Mouse (Mus musculus): ENCODE data around the gene Golga5. TPM values are rescaled to one million over a fixed set of nuclear protein-coding genes. Genes with fewer than 3 reads are reported as not detected.
A peak's percentile ranks its signal among the peaks of the same experiment; 100 is the strongest.

The Golga5 gene
- total and polyA plus RNA-seq, 3 experiments, result 29.5 to 35.7 (median 35.5) TPM

DNA sequence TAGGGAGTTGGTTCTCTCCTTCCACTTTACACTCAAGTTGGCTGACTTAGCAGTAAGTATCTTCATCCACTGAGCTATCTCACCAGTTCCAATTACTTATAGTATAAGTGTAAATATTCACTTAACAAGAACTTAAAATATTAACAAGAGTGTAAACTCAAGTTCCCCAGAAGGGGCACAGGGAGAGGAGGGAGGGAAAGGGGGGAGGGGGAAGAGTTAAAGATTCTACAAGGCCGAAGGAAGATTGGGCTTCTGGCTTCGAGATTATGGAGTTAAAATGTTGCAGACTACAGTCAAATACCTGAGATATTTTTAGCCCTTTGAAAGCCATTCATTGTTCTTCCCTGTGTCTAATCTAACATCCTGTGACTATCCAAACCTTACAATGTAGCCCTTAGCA, 44.5 kb upstream of the Golga5 start:
- in situ Hi-C loops (cut with MboI; ENCODE audit: low pct_ligation_motif_present, low pct_unique_long_range_greater_than_20kb, low sequenced_read_pairs) (no loop called here), dilution Hi-C loops (cut with MboI; ENCODE audit: extremely low pct_ligation_motif_present, extremely low pct_unique_long_range_greater_than_20kb, low sequenced_read_pairs) (no loop called here)
- Histone ChIP-seq H3K27me3 (replicated peaks) (no peaks in the 10 kb centered on the region), H3K9me3 (replicated peaks; ENCODE audit: low read length) (peaks cover 4% of the 10 kb centered on the region), H3K79me2 (replicated peaks; ENCODE audit: control insufficient read depth, extremely low read depth, insufficient read depth, poor library complexity, severe bottlenecking) (no peaks in the 10 kb centered on the region), H3K27ac (ENCODE audit: insufficient read depth, low read depth) (no peak overlapping the region), H3K4me3 (replicated peaks in 1 of 3; ENCODE audit: low read depth in 2 of 3, low read length in 2 of 3, poor library complexity in 1 of 3) (no peak overlapping the region), H3K36me3 (replicated peaks in 1 of 2; ENCODE audit: control insufficient read depth in 1 of 2, insufficient read depth in 1 of 2, low read length in 1 of 2) (peaks cover 7 to 40% of the 10 kb centered on the region in 2 experiments), H3K9ac (ENCODE audit: insufficient read depth, low read depth) (no peak overlapping the region), H3K4me2 (ENCODE audit: insufficient read depth, low read depth, poor library complexity, severe bottlenecking) (no peak overlapping the region), H3K4me1 (ENCODE audit: control insufficient read depth in 1 of 2, insufficient read depth in 2 of 2) (peaks cover 4 to 23% of the 10 kb centered on the region in 2 experiments; a peak in 3 of 4 replicates)
- no peak for DNase-seq (ENCODE audit: extremely low read depth)
- TF ChIP-seq SMC3 (IDR thresholded peaks at IDR 0.05; ENCODE audit: low read depth, low read length), result no peak
- no peak for TF ChIP-seq ZC3H11A (IDR thresholded peaks at IDR 0.05; ENCODE audit: low read depth, low read length)
- no peak for TF ChIP-seq MAZ (IDR thresholded peaks at IDR 0.05; ENCODE audit: low read depth, low read length)
- TF ChIP-seq RCOR1 (conservative IDR thresholded peaks at IDR 0.05; ENCODE audit: low read depth, low read length), result no peak
- TF ChIP-seq BHLHE40 (IDR thresholded peaks at IDR 0.05; ENCODE audit: low read depth, low read length), result no peak
- no peak for TF ChIP-seq EP300 (IDR thresholded peaks at IDR 0.05; ENCODE audit: low read length)
- no peak for TF ChIP-seq TCF12 (IDR thresholded peaks at IDR 0.05; ENCODE audit: low read depth, low read length)
- TF ChIP-seq IRF4 (IDR thresholded peaks at IDR 0.05; ENCODE audit: low read depth, low read length), result no peak
- TF ChIP-seq ZMIZ1 (IDR thresholded peaks at IDR 0.05; ENCODE audit: low read depth, low read length), result no peak
- TF ChIP-seq HCFC1 (IDR thresholded peaks at IDR 0.05; ENCODE audit: low read depth, low read length), result no peak
- TF ChIP-seq CHD2 (IDR thresholded peaks at IDR 0.05; ENCODE audit: low read length), result no peak

DNA sequence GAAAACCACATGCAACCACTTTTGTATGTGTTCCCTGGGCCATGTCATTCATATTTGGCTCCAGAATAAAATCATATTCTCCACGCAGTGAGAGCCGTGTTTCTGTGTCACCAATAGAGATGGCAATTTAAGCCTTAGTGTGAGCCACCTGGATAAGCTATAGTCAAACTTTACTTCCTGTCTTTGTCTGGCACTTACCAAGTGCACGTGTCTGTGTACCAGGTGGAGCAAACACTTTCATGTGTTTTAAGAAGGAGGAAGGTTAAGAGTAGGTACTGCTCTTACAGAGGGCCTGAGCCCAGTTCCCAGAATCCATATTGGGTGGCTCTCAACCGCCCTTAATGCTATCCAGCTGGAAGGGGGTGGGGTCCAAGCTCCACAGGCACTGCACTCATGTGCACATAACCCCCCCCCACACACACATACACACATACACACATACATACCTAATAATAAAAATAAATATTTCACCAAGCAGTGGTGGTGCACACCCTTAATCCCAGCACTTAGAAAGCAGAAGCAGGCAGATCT, 43.8 kb upstream of the Golga5 start:
- Histone ChIP-seq H3K4me1 (ENCODE audit: control insufficient read depth in 1 of 2, insufficient read depth in 2 of 2) (peaks cover 8 to 22% of the 10 kb centered on the region in 2 experiments; a peak in 3 of 4 replicates), H3K27ac (ENCODE audit: insufficient read depth, low read depth) (no peak overlapping the region), H3K9me3 (replicated peaks; ENCODE audit: low read length) (peaks cover 8% of the 10 kb centered on the region), H3K4me3 (replicated peaks in 1 of 3; ENCODE audit: low read depth in 2 of 3, low read length in 2 of 3, poor library complexity in 1 of 3) (no peak overlapping the region), H3K79me2 (replicated peaks; ENCODE audit: control insufficient read depth, extremely low read depth, insufficient read depth, poor library complexity, severe bottlenecking) (no peaks in the 10 kb centered on the region), H3K9ac (ENCODE audit: insufficient read depth, low read depth) (no peak overlapping the region), H3K4me2 (ENCODE audit: insufficient read depth, low read depth, poor library complexity, severe bottlenecking) (no peak overlapping the region), H3K27me3 (replicated peaks) (no peaks in the 10 kb centered on the region), H3K36me3 (replicated peaks in 1 of 2; ENCODE audit: control insufficient read depth in 1 of 2, insufficient read depth in 1 of 2, low read length in 1 of 2) (peaks cover 11 to 42% of the 10 kb centered on the region in 2 experiments)
- dilution Hi-C loops (cut with MboI; ENCODE audit: extremely low pct_ligation_motif_present, extremely low pct_unique_long_range_greater_than_20kb, low sequenced_read_pairs), result no loop called here
- no peak for DNase-seq (ENCODE audit: extremely low read depth)
- in situ Hi-C loops (cut with MboI; ENCODE audit: low pct_ligation_motif_present, low pct_unique_long_range_greater_than_20kb, low sequenced_read_pairs), result no loop called here
- TF ChIP-seq ZC3H11A (IDR thresholded peaks at IDR 0.05; ENCODE audit: low read depth, low read length), result no peak
- TF ChIP-seq BHLHE40 (IDR thresholded peaks at IDR 0.05; ENCODE audit: low read depth, low read length), result peak; percentile 66

GRCm38 (mm10) chr12:102426285-102426684, 42.6 kb upstream of the Golga5 start:
- H3K79me2 ChIP-seq (replicated peaks; ENCODE audit: control insufficient read depth, extremely low read depth, insufficient read depth, poor library complexity, severe bottlenecking), result no peaks in the 10 kb centered on the region
- H3K4me1 ChIP-seq (ENCODE audit: control insufficient read depth in 1 of 2, insufficient read depth in 2 of 2), result peaks cover 8 to 25% of the 10 kb centered on the region in 2 experiments; a peak in 3 of 4 replicates
- peaks cover 11 to 35% of the 10 kb centered on the region in 2 experiments for H3K36me3 ChIP-seq (replicated peaks in 1 of 2; ENCODE audit: control insufficient read depth in 1 of 2, insufficient read depth in 1 of 2, low read length in 1 of 2)
- H3K4me2 ChIP-seq (ENCODE audit: insufficient read depth, low read depth, poor library complexity, severe bottlenecking), result no peak overlapping the region
- H3K9me3 ChIP-seq (replicated peaks; ENCODE audit: low read length), result peaks cover 8% of the 10 kb centered on the region
- no peaks in the 10 kb centered on the region for H3K27me3 ChIP-seq (replicated peaks)
- in situ Hi-C loops (cut with MboI; ENCODE audit: low pct_ligation_motif_present, low pct_unique_long_range_greater_than_20kb, low sequenced_read_pairs) (no loop called here), dilution Hi-C loops (cut with MboI; ENCODE audit: extremely low pct_ligation_motif_present, extremely low pct_unique_long_range_greater_than_20kb, low sequenced_read_pairs) (no loop called here)
- peak; percentile 74 for DNase-seq (ENCODE audit: extremely low read depth)
- no peak overlapping the region for H3K9ac ChIP-seq (ENCODE audit: insufficient read depth, low read depth)
- no peak overlapping the region for H3K4me3 ChIP-seq (replicated peaks in 1 of 3; ENCODE audit: low read depth in 2 of 3, low read length in 2 of 3, poor library complexity in 1 of 3)
- H3K27ac ChIP-seq (ENCODE audit: insufficient read depth, low read depth), result no peak overlapping the region
- TF ChIP-seq MEF2A (IDR thresholded peaks at IDR 0.05; ENCODE audit: borderline replicate concordance, low read depth, low read length) (peak; percentile 52; the same call in 1 of the 2 replicates), SMC3 (IDR thresholded peaks at IDR 0.05; ENCODE audit: low read depth, low read length) (no peak), RAD21 (IDR thresholded peaks at IDR 0.05; ENCODE audit: low read depth, low read length) (no peak; the same call in 1 of the 2 replicates), POLR2AphosphoS2 (IDR thresholded peaks at IDR 0.05; ENCODE audit: low read depth, low read length) (no peak), JUN (IDR thresholded peaks at IDR 0.05; ENCODE audit: insufficient read depth, low read depth, low read length) (peak; percentile 99), USF1 (IDR thresholded peaks at IDR 0.05; ENCODE audit: low read depth, low read length) (no peak), TBP (conservative IDR thresholded peaks at IDR 0.05; ENCODE audit: low read depth, low read length) (no peak), CHD2 (IDR thresholded peaks at IDR 0.05; ENCODE audit: low read length) (peak; percentile 50; the same call in 1 of the 2 replicates), EP300 (IDR thresholded peaks at IDR 0.05; ENCODE audit: low read length) (peak; percentile 97), GABPA (IDR thresholded peaks at IDR 0.05; ENCODE audit: insufficient replicate concordance, low read depth, low read length) (no peak), ZNF384 (IDR thresholded peaks at IDR 0.05; ENCODE audit: low read depth, low read length) (no peak), JUND (conservative IDR thresholded peaks at IDR 0.05; ENCODE audit: low read depth, low read length) (peak; percentile 100), POLR2A (IDR thresholded peaks at IDR 0.05; ENCODE audit: low read depth, low read length) (no peak), NELFE (IDR thresholded peaks at IDR 0.05; ENCODE audit: low read depth, low read length) (no peak), HCFC1 (IDR thresholded peaks at IDR 0.05; ENCODE audit: low read depth, low read length) (no peak), KAT2A (IDR thresholded peaks at IDR 0.05; ENCODE audit: insufficient replicate concordance, low read length) (no peak), ZKSCAN1 (IDR thresholded peaks at IDR 0.05; ENCODE audit: borderline replicate concordance, low read depth, low read length) (no peak), UBTF (IDR thresholded peaks at IDR 0.05; ENCODE audit: low read depth, low read length) (no peak)
